Mouse (Mus musculus) c-Kit-negative CD71-positive TER-119-positive erythroid progenitor cells, embryonic 14.5 days (primary cell): ENCODE results near the gene Hus1.
A peak's percentile ranks its signal among the peaks of the same experiment; 100 is the strongest.

Experiments used
- DNase-seq: peaks from one replicate; pipeline ENCODE4 v3.0.0-alpha.2; 2013; ENCODE audit warnings: low read depth, low spot score

Hus1 gene

GRCm38 (mm10) chr11:8983237-8983861 is 27.6 kb downstream of the Hus1 start:
- peak; percentile 38 for DNase-seq

- no peak for DNase-seq
These were observed 32.8 kb downstream of the Hus1 start for GRCm38 (mm10) chr11:8978154-8978553.

GRCm38 (mm10) chr11:8973166-8973565 is 37.8 kb downstream of the Hus1 start, which contains the start of gene Pkd1l1:
TSS of gene Pkd1l1 (minus strand) at chr11:8973266.
- DNase-seq: no peak

- DNase-seq: no peak
These were observed 38.9 kb downstream of the Hus1 start for GRCm38 (mm10) chr11:8972093-8972492.

- no peak for DNase-seq
These were observed 40.5 kb downstream of the Hus1 start for GRCm38 (mm10) chr11:8970509-8970908.

- DNase-seq: no peak
These were observed 42.9 kb downstream of the Hus1 start for GRCm38 (mm10) chr11:8968094-8968493.

- DNase-seq: no peak
These were observed 52.4 kb downstream of the Hus1 start for GRCm38 (mm10) chr11:8958572-8958971.

- DNase-seq: no peak
These were observed 52.9 kb downstream of the Hus1 start for GRCm38 (mm10) chr11:8958108-8958507.

- no peak for DNase-seq
These were observed 54.0 kb downstream of the Hus1 start for GRCm38 (mm10) chr11:8957023-8957422.

GRCm38 (mm10) chr11:8955678-8956077 is 55.3 kb downstream of the Hus1 start:
- no peak for DNase-seq

GRCm38 (mm10) chr11:8949765-8950430 is 61.1 kb downstream of the Hus1 start:
- no peak for DNase-seq

GRCm38 (mm10) chr11:8948871-8949270 is 62.1 kb downstream of the Hus1 start:
- DNase-seq: no peak

- no peak for DNase-seq
These were observed 66.9 kb downstream of the Hus1 start for GRCm38 (mm10) chr11:8944114-8944513.
